Mouse (Mus musculus) MEL (cell line): ENCODE data around the gene Rpl18. TPM values are rescaled to one million over a fixed set of nuclear protein-coding genes. Genes with fewer than 3 reads are reported as not detected.

Source experiments
- DNase-seq: peaks from one replicate; pipeline ENCODE4 v3.0.0; 2011; ENCODE audit warnings: low read depth, low spot score
- H3K27ac ChIP-seq: 2 replicates; pipeline ENCODE4 v1.5.1; 2012; ENCODE audit warnings: low read depth, mild to moderate bottlenecking, control low read depth, low read length, moderate library complexity; ENCODE audit not compliant: control insufficient read depth
- H3K27me3 ChIP-seq, 2 experiments: fragments of 150-350 bp in 1 of 2; sonication (generic) in 1 of 2; 2 replicates each; pipeline ENCODE4 v1.6.1; 2012; ENCODE audit warnings: low read length in 2 of 2, mild to moderate bottlenecking in 2 of 2, improper control_type of control experiment in 1 of 2, moderate library complexity in 1 of 2; ENCODE audit not compliant: insufficient read depth in 2 of 2, control insufficient read depth in 1 of 2
- H3K36me3 ChIP-seq, 2 experiments: 2 replicates each; pipeline ENCODE4 v1.6.1; 2012 to 2014; ENCODE audit warnings: low read length in 2 of 2, improper control_type of control experiment in 1 of 2, inconsistent platforms in 1 of 2, mild to moderate bottlenecking in 1 of 2; ENCODE audit not compliant: insufficient read depth in 2 of 2, control insufficient read depth in 1 of 2
- H3K4me1 ChIP-seq, 2 experiments: fragments of 150-350 bp in 1 of 2; sonication (generic) in 1 of 2; 2 replicates each; pipeline ENCODE4 v1.6.1; 2012; ENCODE audit warnings: low read length in 2 of 2, improper control_type of control experiment in 1 of 2, mild to moderate bottlenecking in 1 of 2; ENCODE audit not compliant: insufficient read depth in 2 of 2, control insufficient read depth in 1 of 2
- H3K4me3 ChIP-seq, 2 experiments: fragments of 150-350 bp in 1 of 2; sonication (generic) in 1 of 2; 2 replicates each; pipeline ENCODE4 v1.5.1; 2012; ENCODE audit warnings: low read depth in 2 of 2, low read length in 2 of 2, mild to moderate bottlenecking in 2 of 2, moderate library complexity in 2 of 2, control low read depth in 1 of 2, improper control_type of control experiment in 1 of 2; ENCODE audit not compliant: control insufficient read depth in 1 of 2, insufficient read depth in 1 of 2
- H3K79me2 ChIP-seq: 2 replicates; pipeline ENCODE4 v1.6.1; 2012; ENCODE audit warnings: mild to moderate bottlenecking, low read length, moderate library complexity; ENCODE audit not compliant: control insufficient read depth, poor library complexity, insufficient read depth
- H3K9ac ChIP-seq: 2 replicates; pipeline ENCODE4 v1.6.1; 2012; ENCODE audit warnings: low read depth, mild to moderate bottlenecking, control low read depth, low read length, moderate library complexity; ENCODE audit not compliant: control insufficient read depth, poor library complexity, severe bottlenecking
- H3K9me3 ChIP-seq: fragments of 150-350 bp; sonication (generic); replicated peaks from 2 replicates; pipeline ENCODE4 v1.6.1; 2012; ENCODE audit warnings: mild to moderate bottlenecking, low read length, improper control_type of control experiment, moderate library complexity; ENCODE audit not compliant: insufficient read depth
- CHD1 ChIP-seq: IDR thresholded peaks from 2 replicates; pipeline ENCODE4 v1.6.1; 2012; ENCODE audit warnings: low read depth, mild to moderate bottlenecking, inconsistent platforms, low read length, improper control_type of control experiment
- CHD2 ChIP-seq: IDR thresholded peaks from 2 replicates; pipeline ENCODE4 v1.6.1; 2011; ENCODE audit warnings: low read length, improper control_type of control experiment
- CTCF ChIP-seq, 3 experiments: IDR thresholded peaks in 2 of 3; conservative IDR thresholded peaks in 1 of 3; 2 replicates each; pipeline ENCODE4 v1.5.1; 2011 to 2012; ENCODE audit warnings: low read length in 3 of 3, low read depth in 2 of 3, mild to moderate bottlenecking in 2 of 3, improper control_type of control experiment in 1 of 3, inconsistent platforms in 1 of 3, mixed read lengths in 1 of 3, moderate library complexity in 1 of 3; ENCODE audit not compliant: control insufficient read depth in 1 of 3, insufficient read depth in 1 of 3, poor library complexity in 1 of 3, severe bottlenecking in 1 of 3
- E2F4 ChIP-seq: IDR thresholded peaks from 2 replicates; pipeline ENCODE4 v1.6.1; 2011; ENCODE audit warnings: low read depth, low read length, improper control_type of control experiment, borderline replicate concordance
- ELF1 ChIP-seq: IDR thresholded peaks from 2 replicates; pipeline ENCODE4 v1.6.1; 2014; ENCODE audit warnings: low read depth, mild to moderate bottlenecking, inconsistent platforms, low read length, improper control_type of control experiment, moderate library complexity
- EP300 ChIP-seq, 2 experiments: IDR thresholded peaks; 2 replicates each; pipeline ENCODE4 v1.6.1; 2011; ENCODE audit warnings: improper control_type of control experiment in 2 of 2, low read length in 2 of 2, low read depth in 1 of 2, mild to moderate bottlenecking in 1 of 2
- ETS1 ChIP-seq: IDR thresholded peaks from 2 replicates; pipeline ENCODE4 v1.6.1; 2012; ENCODE audit warnings: low read depth, mild to moderate bottlenecking, inconsistent platforms, low read length, improper control_type of control experiment, moderate library complexity
- GABPA ChIP-seq: IDR thresholded peaks from 2 replicates; pipeline ENCODE4 v1.6.1; 2012; ENCODE audit warnings: low read depth, mild to moderate bottlenecking, inconsistent platforms, low read length, improper control_type of control experiment, moderate library complexity
- GATA1 ChIP-seq: IDR thresholded peaks from 2 replicates; pipeline ENCODE4 v1.6.1; 2011; ENCODE audit warnings: low read depth, low read length, improper control_type of control experiment
- HCFC1 ChIP-seq: IDR thresholded peaks from 2 replicates; pipeline ENCODE4 v1.6.1; 2012; ENCODE audit warnings: low read depth, mild to moderate bottlenecking, inconsistent platforms, low read length, improper control_type of control experiment, moderate library complexity
- KAT2A ChIP-seq: conservative IDR thresholded peaks from 2 replicates; pipeline ENCODE4 v1.6.1; 2012; ENCODE audit warnings: low read depth, low read length, improper control_type of control experiment, inconsistent platforms
- MAFK ChIP-seq: IDR thresholded peaks from 2 replicates; pipeline ENCODE4 v1.6.1; 2011; ENCODE audit warnings: low read depth, mild to moderate bottlenecking, low read length, improper control_type of control experiment, borderline replicate concordance
- MAX ChIP-seq: IDR thresholded peaks from 2 replicates; pipeline ENCODE4 v1.6.1; 2011; ENCODE audit warnings: low read length, improper control_type of control experiment
- MAZ ChIP-seq: IDR thresholded peaks from 2 replicates; pipeline ENCODE4 v1.6.1; 2012; ENCODE audit warnings: low read depth, mild to moderate bottlenecking, inconsistent platforms, low read length, improper control_type of control experiment
- MEF2A ChIP-seq: IDR thresholded peaks from 2 replicates; pipeline ENCODE4 v1.6.1; 2014; ENCODE audit warnings: low read depth, mild to moderate bottlenecking, inconsistent platforms, low read length, improper control_type of control experiment; ENCODE audit not compliant: poor library complexity, insufficient replicate concordance, severe bottlenecking; ENCODE audit errors: extremely low read depth
- MXI1 ChIP-seq: IDR thresholded peaks from 2 replicates; pipeline ENCODE4 v1.6.1; 2011; ENCODE audit warnings: mild to moderate bottlenecking, low read depth, low read length, improper control_type of control experiment
- MYB ChIP-seq: IDR thresholded peaks from 2 replicates; pipeline ENCODE4 v1.6.1; 2011; ENCODE audit warnings: mild to moderate bottlenecking, low read depth, low read length, improper control_type of control experiment
- POLR2A ChIP-seq, 2 experiments: IDR thresholded peaks; 2 replicates each; pipeline ENCODE4 v1.6.1; 2011 to 2012; ENCODE audit warnings: low read length in 2 of 2, mild to moderate bottlenecking in 2 of 2, control low read depth in 1 of 2, improper control_type of control experiment in 1 of 2, low read depth in 1 of 2, moderate library complexity in 1 of 2; ENCODE audit not compliant: control insufficient read depth in 1 of 2, insufficient read depth in 1 of 2, poor library complexity in 1 of 2
- POLR2AphosphoS2 ChIP-seq: IDR thresholded peaks from 2 replicates; pipeline ENCODE4 v1.6.1; 2011; ENCODE audit warnings: low read length, improper control_type of control experiment
- POLR2AphosphoS5 ChIP-seq: IDR thresholded peaks from 2 replicates; pipeline ENCODE4 v1.6.1; 2012; ENCODE audit warnings: low read depth, borderline replicate concordance, mild to moderate bottlenecking, inconsistent platforms, low read length, moderate library complexity, mixed read lengths
- RAD21 ChIP-seq: IDR thresholded peaks from 2 replicates; pipeline ENCODE4 v1.6.1; 2011; ENCODE audit warnings: mild to moderate bottlenecking, low read depth, low read length, improper control_type of control experiment
- SMC3 ChIP-seq: IDR thresholded peaks from 2 replicates; pipeline ENCODE4 v1.6.1; 2011; ENCODE audit warnings: low read depth, low read length, improper control_type of control experiment
- TAL1 ChIP-seq: IDR thresholded peaks from 2 replicates; pipeline ENCODE4 v1.6.1; 2012; ENCODE audit warnings: mild to moderate bottlenecking, inconsistent platforms, low read length, moderate library complexity, mixed read lengths
- TBP ChIP-seq: IDR thresholded peaks from 2 replicates; pipeline ENCODE4 v1.8.0; 2011; ENCODE audit warnings: low read depth, low read length, improper control_type of control experiment
- TCF12 ChIP-seq: IDR thresholded peaks from 2 replicates; pipeline ENCODE4 v1.6.1; 2014; ENCODE audit warnings: low read depth, mild to moderate bottlenecking, inconsistent platforms, low read length, improper control_type of control experiment, moderate library complexity
- UBTF ChIP-seq: IDR thresholded peaks from 2 replicates; pipeline ENCODE4 v1.6.1; 2012; ENCODE audit warnings: low read depth, mild to moderate bottlenecking, inconsistent platforms, low read length, improper control_type of control experiment, moderate library complexity, borderline replicate concordance; ENCODE audit not compliant: insufficient read depth
- ZC3H11A ChIP-seq: IDR thresholded peaks from 2 replicates; pipeline ENCODE4 v1.6.1; 2012; ENCODE audit warnings: low read depth, mild to moderate bottlenecking, inconsistent platforms, low read length, improper control_type of control experiment
- ZKSCAN1 ChIP-seq: IDR thresholded peaks from 2 replicates; pipeline ENCODE4 v1.6.1; 2012; ENCODE audit warnings: low read depth, mild to moderate bottlenecking, inconsistent platforms, low read length, improper control_type of control experiment, moderate library complexity
- ZMIZ1 ChIP-seq: IDR thresholded peaks from 2 replicates; pipeline ENCODE4 v1.6.1; 2012; ENCODE audit warnings: low read depth, mild to moderate bottlenecking, inconsistent platforms, low read length, improper control_type of control experiment, moderate library complexity
- ZNF384 ChIP-seq: IDR thresholded peaks from 2 replicates; pipeline ENCODE4 v1.6.1; 2012; ENCODE audit warnings: low read depth, mild to moderate bottlenecking, inconsistent platforms, low read length, improper control_type of control experiment
- polyA plus RNA-seq, 2 experiments: library from polyadenylated mRNA; stranded (reverse) in 1 of 2; unstranded in 1 of 2; fragments of >175 nt in 1 of 2; fragments of >200 nt in 1 of 2; gene quantifications; 2 replicates each; pipeline versions ENCODE4 v1.2.1 to v1.2.4; 2012; ENCODE audit warnings: low replicate concordance in 2 of 2, low read depth in 1 of 2; ENCODE audit not compliant: insufficient read length in 2 of 2, insufficient read depth in 1 of 2, missing spikeins in 1 of 2
- total RNA-seq: library from RNA; depleted of rRNA; stranded (reverse); fragments of 300-350 nt; gene quantifications from 2 replicates; pipeline ENCODE4 v1.2.3, GENCODE M21; 2012

Gene Rpl18
- total and polyA plus RNA-seq, 3 experiments = 3,544 to 3,724 TPM; not detected in 1

GRCm38 (mm10) chr7:45681046-45681736, 34.1 kb upstream of the Rpl18 start (continued):
- TF ChIP-seq CHD1 (no peak), ELF1 (peak; percentile 43; the same call in 1 of the 2 replicates), TBP (no peak), MAZ (no peak), CHD2 (no peak), MAX (peak; percentile 74), POLR2AphosphoS2 (no peak), RAD21 (no peak), TCF12 (peak; percentile 43; the same call in 1 of the 2 replicates), ZKSCAN1 (no peak), SMC3 (no peak), KAT2A (no peak), EP300 (IDR thresholded peaks at IDR 0.05; ENCODE audit: low read depth in 1 of 2, low read length in 2 of 2) (peak in 1 of 2 experiments; percentile 52; a peak in 2 of 4 replicates), MYB (no peak), TAL1 (peak; percentile 31; the same call in 1 of the 2 replicates), MXI1 (peak; percentile 39; the same call in 1 of the 2 replicates)
- TF ChIP-seq, all 39 proteins: peak for 14

GRCm38 (mm10) chr7:45682144-45683126, 32.8 kb upstream of the Rpl18 start:
- Histone ChIP-seq H3K9me3 (no peaks in the 10 kb centered on the region), H3K27ac (peak overlapping the region; percentile 57), H3K4me1 (peaks cover 13 to 20% of the 10 kb centered on the region in 2 experiments), H3K4me3 (peak overlapping the region; percentile 52 to 55), H3K79me2 (no peaks in the 10 kb centered on the region), H3K36me3 (peaks cover 0 to 17% of the 10 kb centered on the region in 2 experiments; a peak in 2 of 4 replicates), H3K9ac (peak overlapping the region; percentile 72), H3K27me3 (peaks cover 0 to 2% of the 10 kb centered on the region in 2 experiments; a peak in 2 of 4 replicates)
- peak; percentile 91 for DNase-seq
- TF ChIP-seq TCF12 (no peak), ZNF384 (peak; percentile 30; the same call in 1 of the 2 replicates), GATA1 (0 out of 2 replicates have a peak, but pooled peaks have one; percentile 27), KAT2A (no peak), MAFK (no peak), ELF1 (peak; percentile 84), ZC3H11A (peak; percentile 82), TBP (peak; percentile 57; the same call in 1 of the 2 replicates), POLR2AphosphoS5 (no peak), GABPA (no peak), MEF2A (no peak), CHD1 (no peak), POLR2A (IDR thresholded peaks at IDR 0.05; ENCODE audit: control insufficient read depth in 1 of 2, insufficient read depth in 1 of 2, low read depth in 1 of 2, low read length in 2 of 2, poor library complexity in 1 of 2) (peak; percentile 40 to 57; a peak in 3 of 4 replicates), ETS1 (no peak), E2F4 (no peak), CHD2 (no peak), MAX (no peak), MYB (no peak), ZMIZ1 (no peak), UBTF (no peak), CTCF (IDR thresholded peaks at IDR 0.05 in 2 of 3, conservative IDR thresholded peaks at IDR 0.05 in 1 of 3; ENCODE audit: control insufficient read depth in 1 of 3, insufficient read depth in 1 of 3, low read depth in 2 of 3, low read length in 3 of 3, poor library complexity in 1 of 3, severe bottlenecking in 1 of 3) (peak; percentile 93 to 100 (median 99)), HCFC1 (peak; percentile 67), SMC3 (peak; percentile 87)
